Mouse (Mus musculus): ENCODE results near the gene Ms4a15.
A peak's percentile ranks its signal among the peaks of the same experiment; 100 is the strongest.

Gene Ms4a15

GRCm38 (mm10) chr19:10959978-10960346, 33.1 kb downstream of the Ms4a15 start:
- no peak for DNase-seq (ENCODE audit: low spot score in 2 of 2)

- DNase-seq (ENCODE audit: low spot score in 2 of 2): no peak
These were observed 33.7 kb downstream of the Ms4a15 start for GRCm38 (mm10) chr19:10959085-10959977.

- DNase-seq (ENCODE audit: low spot score in 2 of 2): peak in 1 of 2 experiments; percentile 39
These were observed 40.8 kb downstream of the Ms4a15 start for GRCm38 (mm10) chr19:10952021-10952939.

- no peak for DNase-seq (ENCODE audit: low spot score in 2 of 2)
These were observed 43.5 kb downstream of the Ms4a15 start for GRCm38 (mm10) chr19:10949558-10949957.

- DNase-seq (ENCODE audit: low spot score in 2 of 2): peak; percentile 93
These were observed 43.9 kb downstream of the Ms4a15 start, which contains the start of gene Ccdc86 for GRCm38 (mm10) chr19:10949112-10949511. Ccdc86 (minus strand) TSS chr19:10949266.

GRCm38 (mm10) chr19:10948416-10948815, 44.6 kb downstream of the Ms4a15 start:
- no peak for DNase-seq (ENCODE audit: low spot score in 2 of 2)

GRCm38 (mm10) chr19:10947219-10947618, 45.8 kb downstream of the Ms4a15 start:
- no peak for DNase-seq (ENCODE audit: low spot score in 2 of 2)

GRCm38 (mm10) chr19:10946506-10946905, 46.5 kb downstream of the Ms4a15 start:
- DNase-seq (ENCODE audit: low spot score in 2 of 2): no peak

- no peak for DNase-seq (ENCODE audit: low spot score in 2 of 2)
These were observed 49.1 kb downstream of the Ms4a15 start for GRCm38 (mm10) chr19:10943955-10944354.

GRCm38 (mm10) chr19:10940801-10941457, 52.1 kb downstream of the Ms4a15 start:
- no peak for DNase-seq (ENCODE audit: low spot score in 2 of 2)

GRCm38 (mm10) chr19:10940097-10940800, 52.8 kb downstream of the Ms4a15 start:
- DNase-seq (ENCODE audit: low spot score in 2 of 2): peak; percentile 47 to 50

- DNase-seq (ENCODE audit: low spot score in 2 of 2): no peak
These were observed 54.3 kb downstream of the Ms4a15 start for GRCm38 (mm10) chr19:10938771-10939170.

- no peak for DNase-seq (ENCODE audit: low spot score in 2 of 2)
These were observed 55.9 kb downstream of the Ms4a15 start, which contains the start of gene Ptgdr2 for GRCm38 (mm10) chr19:10937110-10937563. Ptgdr2 (plus strand) TSS chr19:10937160.

- no peak for DNase-seq (ENCODE audit: low spot score in 2 of 2)
These were observed 57.0 kb downstream of the Ms4a15 start for GRCm38 (mm10) chr19:10936077-10936476.

GRCm38 (mm10) chr19:10935029-10935428, 58.0 kb downstream of the Ms4a15 start:
- DNase-seq (ENCODE audit: low spot score in 2 of 2): no peak

- DNase-seq (ENCODE audit: low spot score in 2 of 2): no peak
These were observed 62.4 kb downstream of the Ms4a15 start for GRCm38 (mm10) chr19:10930641-10931040.
